Mouse (Mus musculus) CH12.LX (cell line): ENCODE measurements at regions not wholly inside any gene's neighbourhood (a gene's known extent, or its start where the extent isn't known, plus 50 kb on each side); places are given as distances from the start of the nearest gene placed in this dataset.

Source experiments
- CHD2 ChIP-seq: IDR thresholded peaks from 2 replicates; pipeline ENCODE4 v1.6.1; 2011; ENCODE audit warnings: low read length, improper control_type of control experiment
- CTCF ChIP-seq, 2 experiments: IDR thresholded peaks in 1 of 2; conservative IDR thresholded peaks in 1 of 2; 2 replicates each; pipeline ENCODE4 v1.5.1; 2011 to 2012; ENCODE audit warnings: low read depth in 2 of 2, low read length in 2 of 2, improper control_type of control experiment in 1 of 2, inconsistent platforms in 1 of 2, mild to moderate bottlenecking in 1 of 2, moderate library complexity in 1 of 2
- E2F4 ChIP-seq: IDR thresholded peaks from 2 replicates; pipeline ENCODE4 v1.6.1; 2011; ENCODE audit warnings: low read depth, low read length, improper control_type of control experiment; ENCODE audit not compliant: insufficient replicate concordance
- EP300 ChIP-seq: IDR thresholded peaks from 2 replicates; pipeline ENCODE4 v1.6.1; 2011; ENCODE audit warnings: low read length, improper control_type of control experiment
- HCFC1 ChIP-seq: IDR thresholded peaks from 2 replicates; pipeline ENCODE4 v1.6.1; 2012; ENCODE audit warnings: low read depth, mild to moderate bottlenecking, inconsistent platforms, low read length, improper control_type of control experiment
- MAFK ChIP-seq: IDR thresholded peaks from 2 replicates; pipeline ENCODE4 v1.6.1; 2011; ENCODE audit warnings: low read length, improper control_type of control experiment; ENCODE audit not compliant: insufficient replicate concordance
- MAX ChIP-seq: IDR thresholded peaks from 2 replicates; pipeline ENCODE4 v1.6.1; 2011; ENCODE audit warnings: low read length, improper control_type of control experiment
- MEF2A ChIP-seq: IDR thresholded peaks from 2 replicates; pipeline ENCODE4 v1.6.1; 2014; ENCODE audit warnings: low read depth, mild to moderate bottlenecking, inconsistent platforms, low read length, improper control_type of control experiment, borderline replicate concordance
- NELFE ChIP-seq: IDR thresholded peaks from 2 replicates; pipeline ENCODE4 v1.6.1; 2011; ENCODE audit warnings: low read depth, low read length, improper control_type of control experiment
- POLR2A ChIP-seq: IDR thresholded peaks from 2 replicates; pipeline ENCODE4 v1.6.1; 2011; ENCODE audit warnings: low read depth, mild to moderate bottlenecking, improper control_type of control experiment, low read length
- RCOR1 ChIP-seq: conservative IDR thresholded peaks from 2 replicates; pipeline ENCODE4 v1.6.1; 2012; ENCODE audit warnings: low read depth, mild to moderate bottlenecking, inconsistent platforms, low read length, improper control_type of control experiment
- USF1 ChIP-seq: IDR thresholded peaks from 2 replicates; pipeline ENCODE4 v1.6.1; 2014; ENCODE audit warnings: low read depth, mild to moderate bottlenecking, inconsistent platforms, low read length, improper control_type of control experiment
- ZC3H11A ChIP-seq: IDR thresholded peaks from 2 replicates; pipeline ENCODE4 v1.6.1; 2012; ENCODE audit warnings: low read depth, mild to moderate bottlenecking, inconsistent platforms, low read length, improper control_type of control experiment
- ZNF384 ChIP-seq: IDR thresholded peaks from 2 replicates; pipeline ENCODE4 v1.6.1; 2012; ENCODE audit warnings: low read depth, low read length, improper control_type of control experiment, inconsistent platforms

- TF ChIP-seq ZC3H11A (no peak), CTCF (conservative IDR thresholded peaks at IDR 0.05 in 1 of 2, IDR thresholded peaks at IDR 0.05 in 1 of 2; ENCODE audit: low read depth in 2 of 2, low read length in 2 of 2) (no peak), EP300 (no peak), MEF2A (no peak), E2F4 (no peak), POLR2A (no peak), HCFC1 (no peak), USF1 (no peak), MAFK (no peak), RCOR1 (no peak), MAX (no peak), CHD2 (no peak), NELFE (no peak), ZNF384 (no peak)
These were observed 339.7 kb upstream of the Nr2f2 start for GRCm38 (mm10) chr7:70706281-70706680.
